Mouse (Mus musculus): ENCODE measurements around the gene Zfp366. TPM values are rescaled to one million over a fixed set of nuclear protein-coding genes. Genes with fewer than 3 reads are reported as not detected.

Gene Zfp366
- 0.10 and 0.17 TPM in 2 replicates for polyA plus RNA-seq (2016; fragmentation: Nextera tagmentation; extraction: Ambion mirVana)

DNA sequence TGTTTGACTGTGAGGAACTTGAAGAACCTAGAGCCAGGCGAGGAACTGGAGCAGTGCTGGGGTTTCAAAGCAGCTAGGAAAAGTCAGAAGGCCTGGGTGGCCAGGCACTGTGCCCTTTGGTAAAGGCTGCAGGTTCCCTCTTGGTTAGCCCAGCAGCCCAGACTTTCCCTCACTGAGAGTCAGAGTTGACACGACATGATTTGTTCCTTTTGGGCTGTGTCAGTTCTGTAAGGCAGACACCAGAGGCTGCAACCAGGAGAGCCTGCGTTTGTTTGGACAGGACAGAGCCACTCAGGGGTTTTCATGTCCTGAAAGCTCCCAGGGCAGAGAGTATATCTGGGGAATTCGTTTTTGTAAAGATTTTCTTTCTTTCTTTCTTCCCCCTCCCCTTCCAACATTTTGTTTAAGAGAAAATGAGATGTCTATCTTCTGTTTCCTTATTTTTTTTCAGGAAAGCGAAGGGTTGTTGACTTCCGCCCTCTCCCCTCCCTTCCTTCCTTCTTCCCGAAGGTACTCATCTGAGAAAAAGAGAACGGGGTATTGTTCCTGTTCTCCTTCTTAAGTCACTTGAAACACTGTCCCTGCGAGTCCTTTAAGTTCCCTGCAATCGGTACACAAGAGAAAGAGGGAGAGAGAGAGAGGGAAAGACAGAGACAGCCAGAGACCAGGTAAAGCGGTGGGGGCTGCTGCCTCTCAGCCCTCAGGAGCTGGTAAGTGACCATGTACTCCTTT, at the start of gene Zfp366:
Zfp366 (plus strand) TSS at position 669 of the 732 bp plus-strand sequence.
- Histone ChIP-seq H3K4me1 (no peaks in the 10 kb centered on the region), H3K4me3 (no peak within 1 kb of the TSS), H3K36me3 (no peaks in the 10 kb centered on the region), H3K4me2 (peak within 1 kb of the TSS; percentile 11; the same call in 1 of the 2 replicates), H3K9me3 (replicated peaks) (no peaks in the 10 kb centered on the region), H3K27me3 (replicated peaks) (no peaks in the 10 kb centered on the region; the same call in 1 of the 2 replicates), H3K9ac (no peak within 1 kb of the TSS), H3K27ac (no peak within 1 kb of the TSS)
- WGBS (ENCODE audit: insufficient replicate concordance) = 24% methylated on average over 11 of the region's 11 CpGs
- no peak for ATAC-seq

GRCm38 (mm10) chr13:99138351-99139255, 46.0 kb upstream of the Zfp366 start:
- 0 out of 2 replicates have a peak, but pooled peaks cover 5% of the 10 kb centered on the region for H3K4me1 ChIP-seq
- no peak overlapping the region for H3K4me2 ChIP-seq
- no peaks in the 10 kb centered on the region for H3K36me3 ChIP-seq
- no peak overlapping the region for H3K9ac ChIP-seq
- H3K27ac ChIP-seq = no peak overlapping the region
- H3K9me3 ChIP-seq (replicated peaks) = no peaks in the 10 kb centered on the region
- no peak overlapping the region for H3K4me3 ChIP-seq
- 67% methylated on average over 12 of the region's 12 CpGs for WGBS (ENCODE audit: insufficient replicate concordance)
- no peak for ATAC-seq
- H3K27me3 ChIP-seq (replicated peaks) = no peaks in the 10 kb centered on the region

- no peak overlapping the region for H3K27ac ChIP-seq
- no peaks in the 10 kb centered on the region for H3K36me3 ChIP-seq
- H3K4me3 ChIP-seq = no peak overlapping the region
- 0 out of 2 replicates have a peak, but pooled peaks cover 5% of the 10 kb centered on the region for H3K4me1 ChIP-seq
- no peaks in the 10 kb centered on the region for H3K9me3 ChIP-seq (replicated peaks)
- H3K4me2 ChIP-seq = no peak overlapping the region
- WGBS (ENCODE audit: insufficient replicate concordance) = 63% methylated on average over 13 of the region's 13 CpGs
- ATAC-seq = no peak
- H3K9ac ChIP-seq = no peak overlapping the region
- H3K27me3 ChIP-seq (replicated peaks) = peaks cover 19% of the 10 kb centered on the region; the same call in 1 of the 2 replicates
Observed at GRCm38 (mm10) chr13:99146355-99146871, 38.2 kb upstream of the Zfp366 start.

DNA sequence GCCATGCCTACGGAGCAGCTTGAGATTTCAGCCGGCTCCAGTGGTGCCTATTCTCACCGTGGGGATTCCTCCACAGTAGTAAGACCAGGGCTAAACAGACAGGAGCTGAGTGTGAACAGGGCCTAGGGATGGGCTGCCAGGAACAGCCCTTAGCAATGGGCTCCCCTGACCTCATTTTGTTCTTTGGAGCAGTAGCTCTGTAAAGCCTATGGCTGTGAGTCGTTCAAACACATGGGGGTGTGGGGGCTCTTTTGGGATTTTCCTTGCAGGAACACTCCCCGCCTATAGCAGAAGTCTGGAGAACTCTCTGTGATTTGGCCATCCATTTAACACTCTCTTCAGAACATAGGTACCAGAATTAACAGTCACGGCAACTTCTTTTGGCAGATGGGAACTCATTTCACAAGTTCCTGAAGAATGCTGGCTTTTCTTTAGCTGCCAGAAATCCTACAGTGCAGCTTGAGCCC, 36.9 kb upstream of the Zfp366 start:
- ATAC-seq = no peak
- 51% methylated on average over 6 of the region's 6 CpGs for WGBS (ENCODE audit: insufficient replicate concordance)
- no peak overlapping the region for H3K4me3 ChIP-seq
- no peak overlapping the region for H3K9ac ChIP-seq
- H3K4me1 ChIP-seq = 0 out of 2 replicates have a peak, but pooled peaks cover under 1% of the 10 kb centered on the region
- H3K36me3 ChIP-seq = no peaks in the 10 kb centered on the region
- no peaks in the 10 kb centered on the region for H3K9me3 ChIP-seq (replicated peaks)
- peaks cover 32% of the 10 kb centered on the region for H3K27me3 ChIP-seq (replicated peaks)
- H3K4me2 ChIP-seq = no peak overlapping the region
- no peak overlapping the region for H3K27ac ChIP-seq

DNA sequence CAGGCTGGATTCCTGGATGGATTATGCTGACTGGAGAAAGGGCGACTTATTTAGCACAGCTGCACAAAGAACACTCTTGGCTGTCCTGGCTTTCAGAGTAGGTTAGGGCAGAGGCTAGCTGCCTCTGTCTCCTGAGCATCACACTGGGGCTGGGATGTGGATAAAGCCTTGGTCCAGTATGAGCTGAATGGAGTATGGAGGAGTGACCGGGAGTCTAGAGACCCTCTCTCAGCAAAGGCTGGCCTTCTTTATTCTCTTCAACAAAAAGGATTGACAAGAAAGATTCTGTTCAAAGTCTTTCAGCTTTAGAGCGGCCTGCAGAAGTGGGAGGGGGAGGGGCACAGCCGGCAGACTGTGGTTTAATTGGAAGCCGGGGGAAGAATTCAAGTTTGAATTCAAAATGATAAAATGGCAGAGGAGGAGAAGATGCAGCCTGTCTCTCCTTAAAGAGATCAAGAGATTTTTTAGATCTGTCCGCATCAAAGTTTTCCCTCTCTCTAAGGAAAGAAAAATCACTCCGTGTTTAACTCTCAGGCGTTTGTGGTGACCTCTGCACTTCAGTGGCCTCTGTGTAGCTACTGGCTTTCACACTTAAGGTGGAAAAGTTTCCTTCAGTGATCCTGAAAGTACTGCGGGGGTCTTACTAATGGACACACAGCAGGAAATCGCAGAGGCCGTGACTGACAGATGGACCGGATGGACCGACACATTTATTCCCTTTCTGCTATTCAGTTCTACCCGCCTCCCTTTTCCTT, 34.9 kb upstream of the Zfp366 start:
- no peak for ATAC-seq
- Histone ChIP-seq H3K9me3 (replicated peaks) (no peaks in the 10 kb centered on the region), H3K27me3 (replicated peaks) (peaks cover 36% of the 10 kb centered on the region), H3K9ac (no peak overlapping the region), H3K36me3 (no peaks in the 10 kb centered on the region), H3K4me2 (no peak overlapping the region), H3K4me3 (no peak overlapping the region), H3K27ac (no peak overlapping the region), H3K4me1 (no peaks in the 10 kb centered on the region)
- WGBS (ENCODE audit: insufficient replicate concordance) = 69% methylated on average over 14 of the region's 14 CpGs

- WGBS (ENCODE audit: insufficient replicate concordance) = 66% methylated on average over 6 of the region's 6 CpGs
- ATAC-seq = no peak
- H3K4me3 ChIP-seq = no peak overlapping the region
- no peaks in the 10 kb centered on the region for H3K4me1 ChIP-seq
- H3K27me3 ChIP-seq (replicated peaks) = peaks cover 36% of the 10 kb centered on the region
- H3K36me3 ChIP-seq = no peaks in the 10 kb centered on the region
- H3K9ac ChIP-seq = no peak overlapping the region
- H3K4me2 ChIP-seq = no peak overlapping the region
- H3K27ac ChIP-seq = no peak overlapping the region
- no peaks in the 10 kb centered on the region for H3K9me3 ChIP-seq (replicated peaks)
Observed at GRCm38 (mm10) chr13:99150626-99151025, 34.0 kb upstream of the Zfp366 start.

DNA sequence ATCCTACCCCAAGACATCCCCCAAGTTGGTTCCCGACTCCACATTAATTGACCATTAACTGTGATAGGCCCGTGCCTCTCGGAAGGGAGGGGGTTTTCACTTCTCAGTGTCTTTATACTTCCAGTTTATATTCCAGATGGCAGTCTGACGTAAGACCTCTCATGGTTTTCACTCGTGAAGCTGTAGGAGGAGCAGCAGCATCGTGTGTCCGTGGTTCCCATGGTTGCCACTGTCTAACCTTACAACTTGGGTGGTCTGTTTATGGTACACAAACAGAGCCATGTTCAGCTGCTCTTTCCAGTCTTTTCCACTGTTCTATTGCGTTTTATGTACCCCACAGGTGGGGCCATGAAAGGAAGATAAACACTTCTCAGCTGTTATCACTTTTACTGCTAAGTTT, 33.5 kb upstream of the Zfp366 start:
- WGBS (ENCODE audit: insufficient replicate concordance) = 62% methylated on average over 8 of the region's 8 CpGs
- no peak overlapping the region for H3K4me2 ChIP-seq
- no peaks in the 10 kb centered on the region for H3K4me1 ChIP-seq
- H3K4me3 ChIP-seq = no peak overlapping the region
- H3K9me3 ChIP-seq (replicated peaks) = no peaks in the 10 kb centered on the region
- no peak overlapping the region for H3K9ac ChIP-seq
- no peak overlapping the region for H3K27ac ChIP-seq
- no peaks in the 10 kb centered on the region for H3K36me3 ChIP-seq
- H3K27me3 ChIP-seq (replicated peaks) = peaks cover 36% of the 10 kb centered on the region
- ATAC-seq = no peak

DNA sequence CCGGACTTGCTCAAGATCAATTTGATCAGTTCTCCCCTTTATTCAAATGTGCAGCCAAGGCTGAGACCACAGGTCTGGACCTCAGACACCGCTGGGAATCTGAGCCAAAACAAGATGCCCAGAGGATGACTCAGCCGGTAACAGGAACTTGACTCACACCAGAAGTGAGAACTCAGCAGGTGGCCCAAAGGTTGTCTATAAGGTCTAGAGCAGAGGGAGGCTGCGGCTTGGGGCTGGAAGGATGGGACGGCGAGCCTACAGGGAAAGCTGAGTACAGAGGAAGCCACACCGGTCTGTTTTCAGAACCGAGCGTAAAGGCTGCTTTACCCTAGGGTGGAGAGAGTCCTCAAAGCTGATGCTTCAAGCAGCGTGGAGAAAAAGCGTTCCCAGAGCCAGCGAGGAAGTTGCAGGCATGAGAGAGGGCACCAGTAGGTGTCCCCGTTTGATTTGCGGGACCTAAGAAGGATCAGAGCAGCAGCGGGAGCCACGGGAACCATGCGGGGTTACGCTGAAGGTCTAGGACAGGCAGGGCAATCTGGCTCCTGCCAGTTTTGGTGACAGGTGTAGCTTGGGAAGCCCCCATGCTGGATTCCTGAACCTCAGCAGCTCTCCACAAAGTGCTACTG, 32.2 kb upstream of the Zfp366 start:
- peak overlapping the region; percentile 10; the same call in 1 of the 2 replicates for H3K4me2 ChIP-seq
- H3K4me1 ChIP-seq = no peaks in the 10 kb centered on the region
- H3K9me3 ChIP-seq (replicated peaks) = 0 out of 2 replicates have a peak, but pooled peaks cover 10% of the 10 kb centered on the region
- no peak overlapping the region for H3K27ac ChIP-seq
- no peak for ATAC-seq
- no peak overlapping the region for H3K9ac ChIP-seq
- WGBS (ENCODE audit: insufficient replicate concordance) = 10% methylated on average over 18 of the region's 18 CpGs
- peaks cover 33% of the 10 kb centered on the region for H3K27me3 ChIP-seq (replicated peaks)
- H3K4me3 ChIP-seq = no peak overlapping the region
- H3K36me3 ChIP-seq = no peaks in the 10 kb centered on the region

DNA sequence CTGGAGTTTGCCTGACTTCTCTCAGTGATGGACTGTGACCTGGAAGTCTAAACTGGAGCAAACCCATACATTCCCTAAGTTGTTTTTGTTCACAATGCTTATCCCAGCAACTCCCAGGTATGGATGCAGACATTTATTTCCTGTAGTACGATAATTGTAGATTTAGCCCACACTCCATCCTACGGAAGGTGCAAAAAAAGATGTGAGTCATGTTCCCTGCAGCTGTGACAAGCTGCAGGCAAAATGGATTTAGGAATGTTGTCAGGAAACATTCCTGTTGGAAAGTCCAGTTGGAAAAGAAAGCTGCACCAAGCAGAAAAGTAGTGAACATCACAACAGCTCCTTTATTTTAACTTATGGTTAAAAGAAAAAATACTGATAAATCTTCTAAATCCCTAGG, 26.9 kb upstream of the Zfp366 start:
- H3K4me1 ChIP-seq = no peaks in the 10 kb centered on the region
- H3K27ac ChIP-seq = no peak overlapping the region
- WGBS (ENCODE audit: insufficient replicate concordance) = 82% methylated on average over 2 of the region's 2 CpGs
- H3K36me3 ChIP-seq = no peaks in the 10 kb centered on the region
- H3K4me3 ChIP-seq = no peak overlapping the region
- 0 out of 2 replicates have a peak, but pooled peaks cover 10% of the 10 kb centered on the region for H3K9me3 ChIP-seq (replicated peaks)
- H3K4me2 ChIP-seq = no peak overlapping the region
- H3K9ac ChIP-seq = no peak overlapping the region
- no peak for ATAC-seq
- H3K27me3 ChIP-seq (replicated peaks) = peaks cover 9% of the 10 kb centered on the region

DNA sequence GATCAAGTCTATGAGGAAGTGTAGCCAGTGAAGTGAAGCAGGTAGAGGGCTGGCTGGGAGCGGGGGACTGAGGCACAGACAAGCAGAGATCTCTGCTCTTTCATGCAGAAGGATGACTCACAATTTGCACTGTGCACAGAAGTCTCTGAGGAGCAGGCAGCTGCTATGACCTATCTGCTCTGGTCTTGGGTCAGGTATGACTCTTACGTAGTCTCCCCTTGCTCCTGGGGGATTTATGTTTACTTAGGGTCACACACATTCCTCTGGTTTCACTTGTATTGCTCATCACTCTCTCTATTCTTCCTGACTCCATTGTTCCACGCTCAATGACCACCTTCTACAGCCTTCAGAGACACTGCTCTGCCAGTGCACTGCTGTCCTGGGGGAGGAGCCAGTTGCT, 25.9 kb upstream of the Zfp366 start:
- Histone ChIP-seq H3K4me1 (no peaks in the 10 kb centered on the region), H3K36me3 (no peaks in the 10 kb centered on the region), H3K4me2 (no peak overlapping the region), H3K4me3 (no peak overlapping the region), H3K9me3 (replicated peaks) (0 out of 2 replicates have a peak, but pooled peaks cover 10% of the 10 kb centered on the region), H3K27ac (no peak overlapping the region), H3K27me3 (replicated peaks) (no peaks in the 10 kb centered on the region), H3K9ac (no peak overlapping the region)
- WGBS (ENCODE audit: insufficient replicate concordance) = 63% methylated on average over 3 of the region's 3 CpGs
- no peak for ATAC-seq

DNA sequence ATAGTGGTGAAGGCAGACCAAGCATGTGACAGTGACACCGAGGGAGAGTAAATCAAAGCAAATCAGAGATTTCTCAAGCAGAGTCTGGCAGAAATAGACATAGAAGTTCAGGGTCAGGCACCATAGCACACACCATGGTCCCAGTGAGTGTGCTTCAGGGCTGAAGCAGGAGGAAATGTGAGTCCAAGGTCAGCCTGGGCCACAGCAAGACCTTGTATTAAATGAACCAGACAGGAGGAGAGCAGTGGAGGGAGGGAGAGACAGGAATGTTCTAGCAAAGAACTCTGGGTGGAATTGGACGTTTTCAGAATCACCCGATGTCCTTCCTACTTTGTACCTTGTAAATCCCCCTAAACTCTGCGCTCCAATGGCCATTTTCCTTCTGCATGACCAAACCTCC, 21.6 kb upstream of the Zfp366 start:
- Histone ChIP-seq H3K4me2 (no peak overlapping the region), H3K27ac (no peak overlapping the region), H3K9ac (no peak overlapping the region), H3K9me3 (replicated peaks) (no peaks in the 10 kb centered on the region), H3K36me3 (no peaks in the 10 kb centered on the region), H3K27me3 (replicated peaks) (0 out of 2 replicates have a peak, but pooled peaks cover 3% of the 10 kb centered on the region), H3K4me3 (no peak overlapping the region), H3K4me1 (no peaks in the 10 kb centered on the region)
- WGBS (ENCODE audit: insufficient replicate concordance) = 60% methylated on average over 4 of the region's 4 CpGs
- ATAC-seq = no peak

All from liver, embryonic 12.5 days (tissue).